Mouse (Mus musculus) bone marrow, adult 2 months (tissue): ENCODE data around the gene Uty.

Experiments used
- CTCF ChIP-seq: fragments of 200-500 bp; IDR thresholded peaks from 2 replicates; pipeline ENCODE4 v1.5.1; 2011; ENCODE audit warnings: low read length, control low read depth; ENCODE audit not compliant: control insufficient read depth, insufficient read depth
- POLR2A ChIP-seq: fragments of 200-500 bp; IDR thresholded peaks from 2 replicates; pipeline ENCODE4 v1.6.1; 2011; ENCODE audit warnings: low read depth, mild to moderate bottlenecking, control low read depth, low read length, borderline replicate concordance; ENCODE audit not compliant: control insufficient read depth

DNA sequence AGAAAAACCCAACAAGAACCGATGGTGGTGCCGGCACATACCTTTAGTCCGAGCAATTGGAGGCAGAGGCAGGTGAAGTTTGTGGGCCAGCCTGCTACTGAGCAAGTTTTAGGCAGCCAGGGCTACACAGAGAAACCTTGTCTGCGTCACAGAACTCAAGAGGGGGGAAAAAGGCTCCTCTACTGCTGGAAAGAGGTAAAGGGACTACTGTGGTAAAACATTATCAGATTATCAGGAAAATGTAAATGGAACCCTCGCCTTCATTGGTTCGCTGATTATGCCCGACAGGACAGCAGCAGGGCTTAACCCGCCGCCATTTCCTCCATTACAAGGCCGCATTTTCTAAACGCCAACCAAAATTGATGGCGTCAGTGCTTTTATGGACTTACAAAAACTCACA, 40.2 kb upstream of the Uty start:
- TF ChIP-seq CTCF, result no peak
- TF ChIP-seq POLR2A, result no peak
